Comparison of ENCODE assay signal across 15 mouse cellular contexts in genomic region chr8:94378763-94379415, GRCm38 (mm10). TPM values are rescaled to one million over a fixed set of nuclear protein-coding genes. Genes with fewer than 3 reads are reported as not detected.
DNase-seq lines count a peak whose midpoint lies in the region; ATAC-seq and TF ChIP-seq lines count a peak whose summit lies in the region.
"Had no signal": no experiment of that assay in that cellular context is flagged by ENCODE, and none has a peak within 500 bp of the region (broad histone marks: within the 10 kb centered on the region; RNA-seq: fewer than 3 reads in every experiment).

No protein-coding gene starts in this region.

- H3K4me3 ChIP-seq in intestine, postnatal 0 days (ENCODE audit: low read depth, low read length), result no peak overlapping the region
- H3K4me3 ChIP-seq in intestine, embryonic 15.5 days (replicated peaks), result no peak overlapping the region
- H3K4me3 ChIP-seq in lung, embryonic 14.5 days (ENCODE audit: low read depth, low read length), result no peak overlapping the region
- peak overlapping the region; percentile 32 for H3K4me3 ChIP-seq in liver, postnatal 0 days (ENCODE audit: low read depth, low read length)
- peak overlapping the region; percentile 14; the same call in 1 of the 2 replicates for H3K4me3 ChIP-seq in small intestine, adult 2 months (ENCODE audit: low read depth, low read length)
- H3K4me3 ChIP-seq: hindbrain, embryonic 10.5 days; midbrain, embryonic 13.5 days had no signal

- no peaks in the 10 kb centered on the region for H3K9me3 ChIP-seq in intestine, postnatal 0 days (ENCODE audit: control insufficient read depth)
- H3K9me3 ChIP-seq in intestine, embryonic 15.5 days, result no peaks in the 10 kb centered on the region
- H3K9me3 ChIP-seq in lung, embryonic 14.5 days (ENCODE audit: low read depth, low read length), result no peaks in the 10 kb centered on the region
- H3K9me3 ChIP-seq in liver, postnatal 0 days (ENCODE audit: low read length), result no peaks in the 10 kb centered on the region
- H3K9me3 ChIP-seq: hindbrain, embryonic 10.5 days; liver, embryonic 13.5 days; midbrain, embryonic 13.5 days had no signal

- H3K9ac ChIP-seq in intestine, postnatal 0 days (ENCODE audit: low read depth, low read length), result no peak overlapping the region
- no peak overlapping the region for H3K9ac ChIP-seq in intestine, embryonic 15.5 days
- H3K9ac ChIP-seq in lung, embryonic 14.5 days, result no peak overlapping the region
- H3K9ac ChIP-seq in liver, postnatal 0 days (replicated peaks), result peak overlapping the region; percentile 68
- H3K9ac ChIP-seq: liver, embryonic 13.5 days; midbrain, embryonic 13.5 days had no signal

- TF ChIP-seq EP300 in liver, postnatal 0 days (IDR thresholded peaks at IDR 0.05; ENCODE audit: low read depth), result no peak

- no peak overlapping the region for H3K27ac ChIP-seq in intestine, postnatal 0 days (ENCODE audit: low read depth, low read length)
- no peak overlapping the region for H3K27ac ChIP-seq in intestine, embryonic 15.5 days
- no peak overlapping the region for H3K27ac ChIP-seq in lung, embryonic 14.5 days (ENCODE audit: low read depth)
- peak overlapping the region; percentile 96 for H3K27ac ChIP-seq in liver, postnatal 0 days (ENCODE audit: low read depth)
- H3K27ac ChIP-seq in small intestine, adult 2 months (ENCODE audit: insufficient read depth, low read depth, low read length), result peak overlapping the region; percentile 63
- H3K27ac ChIP-seq: hindbrain, embryonic 10.5 days; midbrain, embryonic 13.5 days had no signal

- TF ChIP-seq CTCF in intestine, postnatal 0 days (IDR thresholded peaks at IDR 0.05; ENCODE audit: low read depth), result peak; percentile 52
- TF ChIP-seq CTCF in lung, embryonic 14.5 days (IDR thresholded peaks at IDR 0.05; ENCODE audit: low read depth), result peak; percentile 33; the same call in 1 of the 2 replicates
- peak; percentile 52 for TF ChIP-seq CTCF in liver, postnatal 0 days (IDR thresholded peaks at IDR 0.05; ENCODE audit: low read depth)
- TF ChIP-seq CTCF in small intestine, adult 2 months (IDR thresholded peaks at IDR 0.05; ENCODE audit: extremely low read depth, insufficient read length, insufficient replicate concordance, low read depth, low read length), result no peak

- no peak overlapping the region for H3K4me2 ChIP-seq in intestine, postnatal 0 days (replicated peaks; ENCODE audit: low read depth)
- no peak overlapping the region for H3K4me2 ChIP-seq in intestine, embryonic 15.5 days (replicated peaks)
- no peak overlapping the region for H3K4me2 ChIP-seq in lung, embryonic 14.5 days
- peak overlapping the region; percentile 55 for H3K4me2 ChIP-seq in liver, postnatal 0 days (ENCODE audit: low read depth, low read length)
- H3K4me2 ChIP-seq: midbrain, embryonic 13.5 days had no signal

- no peaks in the 10 kb centered on the region for H3K36me3 ChIP-seq in intestine, postnatal 0 days (ENCODE audit: control insufficient read depth, insufficient read depth)
- no peaks in the 10 kb centered on the region for H3K36me3 ChIP-seq in intestine, embryonic 15.5 days
- no peaks in the 10 kb centered on the region for H3K36me3 ChIP-seq in lung, embryonic 14.5 days (ENCODE audit: insufficient read depth)
- no peaks in the 10 kb centered on the region for H3K36me3 ChIP-seq in liver, postnatal 0 days (replicated peaks; ENCODE audit: insufficient read depth, low read length)
- no peaks in the 10 kb centered on the region for H3K36me3 ChIP-seq in small intestine, adult 2 months (ENCODE audit: control insufficient read depth, insufficient read depth, low read length)
- H3K36me3 ChIP-seq: hindbrain, embryonic 10.5 days; liver, embryonic 13.5 days; midbrain, embryonic 13.5 days had no signal

- DNase-seq in lung, embryonic 14.5 days, result no peak
- no peak for DNase-seq in lung, postnatal 14 days
- no peak for DNase-seq in liver, postnatal 0 days
- DNase-seq in right cerebral cortex, postnatal 14 days, result no peak
- DNase-seq: adrenal gland, postnatal 25 days; cerebellum, adult 18-20 months; gastrocnemius, postnatal 10 days; liver, embryonic 13.5 days had no signal

- no peak for ATAC-seq in intestine, postnatal 0 days
- ATAC-seq in intestine, embryonic 15.5 days, result no peak
- no peak for ATAC-seq in lung, embryonic 14.5 days (ENCODE audit: insufficient read depth)
- ATAC-seq in liver, postnatal 0 days, result no peak
- ATAC-seq: midbrain, embryonic 13.5 days had no signal

- 0 out of 2 replicates have a peak, but pooled peaks cover 7% of the 10 kb centered on the region for H3K4me1 ChIP-seq in intestine, postnatal 0 days (replicated peaks; ENCODE audit: control insufficient read depth, insufficient read depth, low read length)
- H3K4me1 ChIP-seq in intestine, embryonic 15.5 days (replicated peaks), result peaks cover 6% of the 10 kb centered on the region; the same call in 1 of the 2 replicates
- H3K4me1 ChIP-seq in lung, embryonic 14.5 days (ENCODE audit: insufficient read depth), result peaks cover 8% of the 10 kb centered on the region; the same call in 1 of the 2 replicates
- H3K4me1 ChIP-seq in liver, postnatal 0 days (ENCODE audit: insufficient read depth), result peaks cover 27% of the 10 kb centered on the region
- H3K4me1 ChIP-seq in small intestine, adult 2 months (ENCODE audit: control insufficient read depth, insufficient read depth, insufficient read length, low read length), result peaks cover 29% of the 10 kb centered on the region
- H3K4me1 ChIP-seq: hindbrain, embryonic 10.5 days; midbrain, embryonic 13.5 days had no signal

- H3K27me3 ChIP-seq in intestine, postnatal 0 days (replicated peaks; ENCODE audit: control insufficient read depth, insufficient read depth, low read length), result no peaks in the 10 kb centered on the region
- H3K27me3 ChIP-seq in intestine, embryonic 15.5 days (replicated peaks), result no peaks in the 10 kb centered on the region
- no peaks in the 10 kb centered on the region for H3K27me3 ChIP-seq in lung, embryonic 14.5 days (ENCODE audit: insufficient read depth, low read length)
- no peaks in the 10 kb centered on the region for H3K27me3 ChIP-seq in liver, postnatal 0 days (ENCODE audit: insufficient read depth, low read length)
- no peaks in the 10 kb centered on the region for H3K27me3 ChIP-seq in small intestine, adult 2 months (ENCODE audit: control insufficient read depth, insufficient read depth, low read length)
- H3K27me3 ChIP-seq: midbrain, embryonic 13.5 days had no signal

- no peak for TF ChIP-seq POLR2A in small intestine, adult 2 months (IDR thresholded peaks at IDR 0.05; ENCODE audit: low read depth, low read length)

- 80% methylated on average over 15 of the region's 15 CpGs for WGBS in intestine, postnatal 0 days
- 80% methylated on average over 15 of the region's 15 CpGs for WGBS in intestine, embryonic 15.5 days
- 76% methylated on average over 15 of the region's 15 CpGs for WGBS in lung, embryonic 14.5 days
- WGBS in liver, postnatal 0 days (ENCODE audit: insufficient replicate concordance), result 76% methylated on average over 15 of the region's 15 CpGs
- 80% methylated on average over 15 of the region's 15 CpGs for WGBS in small intestine, adult 2 months

RNA-seq across cellular contexts. Expression of gene Herpud1, which starts 7.3 kb away (rescaled TPM):
- polyA plus RNA-seq in intestine, postnatal 0 days (2015; fragmentation: Nextera tagmentation; extraction: Ambion mirVana), result 135 and 154 TPM in 2 replicates
- polyA plus RNA-seq in intestine, embryonic 15.5 days (2015; fragmentation: Nextera tagmentation; extraction: Ambion mirVana), result 115 and 138 TPM in 2 replicates
- 97.9 and 111 TPM in 2 replicates for polyA plus RNA-seq in lung, embryonic 14.5 days (2014; fragmentation: Nextera tagmentation; extraction: Ambion mirVana)
- polyA plus RNA-seq in liver, postnatal 0 days (2015; fragmentation: Nextera tagmentation; extraction: Ambion mirVana), result 250 and 269 TPM in 2 replicates
- 302 and 331 TPM in 2 replicates for polyA plus RNA-seq in small intestine, adult 2 months (2012; rRNA removed)

RNA-seq across cellular contexts. Expression of gene Slc12a3, which starts 49.9 kb away (rescaled TPM):
- polyA plus RNA-seq in intestine, postnatal 0 days (2015; fragmentation: Nextera tagmentation; extraction: Ambion mirVana), result 0.16 TPM in 1 of 2 replicates, not detected in the other
- 0.06 and 0.10 TPM in 2 replicates for polyA plus RNA-seq in intestine, embryonic 15.5 days (2015; fragmentation: Nextera tagmentation; extraction: Ambion mirVana)
- not detected in 2 replicates for polyA plus RNA-seq in lung, embryonic 14.5 days (2014; fragmentation: Nextera tagmentation; extraction: Ambion mirVana)
- 0.99 and 1.4 TPM in 2 replicates for polyA plus RNA-seq in liver, postnatal 0 days (2015; fragmentation: Nextera tagmentation; extraction: Ambion mirVana)
- polyA plus RNA-seq in small intestine, adult 2 months (2012; rRNA removed), result 0.06 and 0.22 TPM in 2 replicates
- polyA plus RNA-seq: embryonic facial prominence, embryonic 11.5 days; forebrain, embryonic 11.5 days; liver, embryonic 13.5 days had no signal

RNA-seq across cellular contexts. Expression of gene Nlrc5, which starts 55.3 kb away (rescaled TPM):
- polyA plus RNA-seq in intestine, postnatal 0 days (2015; fragmentation: Nextera tagmentation; extraction: Ambion mirVana), result 0.50 and 0.75 TPM in 2 replicates
- 0.21 and 0.33 TPM in 2 replicates for polyA plus RNA-seq in intestine, embryonic 15.5 days (2015; fragmentation: Nextera tagmentation; extraction: Ambion mirVana)
- polyA plus RNA-seq in lung, embryonic 14.5 days (2014; fragmentation: Nextera tagmentation; extraction: Ambion mirVana), result 0.11 and 0.46 TPM in 2 replicates
- polyA plus RNA-seq in liver, postnatal 0 days (2015; fragmentation: Nextera tagmentation; extraction: Ambion mirVana), result 0.82 and 1.3 TPM in 2 replicates
- polyA plus RNA-seq in small intestine, adult 2 months (2012; rRNA removed), result 3.4 and 7.4 TPM in 2 replicates

Comparison
In these comparisons a context has a peak if more than half of its experiments do, and no peak if none do; other contexts are left out.
1. H3K27ac ChIP-seq: peak in liver, postnatal 0 days (single experiment) and small intestine, adult 2 months (single experiment); none in intestine, postnatal 0 days (single experiment), intestine, embryonic 15.5 days (single experiment) and lung, embryonic 14.5 days (single experiment).
2. H3K4me3 ChIP-seq: peak in liver, postnatal 0 days (single experiment) and small intestine, adult 2 months (single experiment); none in intestine, postnatal 0 days (single experiment), intestine, embryonic 15.5 days (single experiment) and lung, embryonic 14.5 days (single experiment).